Mouse (Mus musculus) midbrain, embryonic 16.5 days (tissue): ENCODE data around the gene Gm44805. TPM values are rescaled to one million over a fixed set of nuclear protein-coding genes. Genes with fewer than 3 reads are reported as not detected.

Source experiments
- polyA plus RNA-seq: library from polyadenylated mRNA; unstranded; fragments of >200 nt; fragmentation: Nextera tagmentation; extraction: Ambion mirVana; gene quantifications from 2 replicates; pipeline ENCODE4 v1.2.1, GENCODE M21; 2015

The Gm44805 gene
- polyA plus RNA-seq, 1 experiment from 2014 or later, result not detected

Other genes starting within 250 kb of the Gm44805 start
- 14.8 and 16.2 TPM in 2 replicates for gene Mark4, start 222.6 kb downstream of the Gm44805 start, polyA plus RNA-seq
- 0.12 and 0.45 TPM in 2 replicates for gene Exoc3l2, start 218.1 kb downstream of the Gm44805 start, polyA plus RNA-seq
- 3.9 and 4.2 TPM in 2 replicates for gene Bloc1s3, start 173.1 kb downstream of the Gm44805 start, polyA plus RNA-seq
- 30.5 and 31.9 TPM in 2 replicates for gene Trappc6a, start 173.0 kb downstream of the Gm44805 start, polyA plus RNA-seq
- 0.88 and 0.92 TPM in 2 replicates for gene Nkpd1, start 163.6 kb downstream of the Gm44805 start, polyA plus RNA-seq
- 34.7 and 37.8 TPM in 2 replicates for gene Ppp1r37, start 118.3 kb downstream of the Gm44805 start, polyA plus RNA-seq
- gene Zfp296, start 104.1 kb downstream of the Gm44805 start, polyA plus RNA-seq, result 0.11 and 0.14 TPM in 2 replicates
- 143 and 145 TPM in 2 replicates for gene Gemin7, start 103.8 kb downstream of the Gm44805 start, polyA plus RNA-seq
- gene Clasrp, start 76.9 kb downstream of the Gm44805 start, polyA plus RNA-seq, result 58.6 TPM in 2 replicates
- gene Relb, start 52.0 kb downstream of the Gm44805 start, polyA plus RNA-seq, result 6.1 and 6.5 TPM in 2 replicates
- gene Clptm1, start 16.4 kb downstream of the Gm44805 start, polyA plus RNA-seq, result 120 and 122 TPM in 2 replicates
- not detected in 2 replicates for gene Apoc2, start 3.5 kb downstream of the Gm44805 start, polyA plus RNA-seq
- not detected in 2 replicates for gene Apoc4, start 56 bp upstream of the Gm44805 start, polyA plus RNA-seq
- 0.96 and 1.0 TPM in 2 replicates for gene Apoc1, start 11.2 kb upstream of the Gm44805 start, polyA plus RNA-seq
- 350 and 686 TPM in 2 replicates for gene Apoe, start 17.8 kb upstream of the Gm44805 start, polyA plus RNA-seq
- gene Tomm40, start 34.0 kb upstream of the Gm44805 start, polyA plus RNA-seq, result 113 and 118 TPM in 2 replicates
- gene Nectin2, start 69.1 kb upstream of the Gm44805 start, polyA plus RNA-seq, result 55.3 and 56.7 TPM in 2 replicates
- gene Bcam, start 89.6 kb upstream of the Gm44805 start, polyA plus RNA-seq, result 10.5 and 14.0 TPM in 2 replicates
- 0.44 and 0.49 TPM in 2 replicates for gene Cblc, start 115.4 kb upstream of the Gm44805 start, polyA plus RNA-seq
- 0.65 and 1.0 TPM in 2 replicates for gene Bcl3, start 141.3 kb upstream of the Gm44805 start, polyA plus RNA-seq
- 21.3 and 23.9 TPM in 2 replicates for gene Gm19345, start 170.6 kb upstream of the Gm44805 start, polyA plus RNA-seq
- 1.6 and 1.8 TPM in 2 replicates for gene Ceacam16, start 179.9 kb upstream of the Gm44805 start, polyA plus RNA-seq
- not detected in 2 replicates for gene Ceacam19, start 206.5 kb upstream of the Gm44805 start, polyA plus RNA-seq
- 9.3 and 11.5 TPM in 2 replicates for gene Pvr, start 239.7 kb upstream of the Gm44805 start, polyA plus RNA-seq